Mouse (Mus musculus): ENCODE measurements around the gene Rasgrp2.

Gene Rasgrp2

DNA sequence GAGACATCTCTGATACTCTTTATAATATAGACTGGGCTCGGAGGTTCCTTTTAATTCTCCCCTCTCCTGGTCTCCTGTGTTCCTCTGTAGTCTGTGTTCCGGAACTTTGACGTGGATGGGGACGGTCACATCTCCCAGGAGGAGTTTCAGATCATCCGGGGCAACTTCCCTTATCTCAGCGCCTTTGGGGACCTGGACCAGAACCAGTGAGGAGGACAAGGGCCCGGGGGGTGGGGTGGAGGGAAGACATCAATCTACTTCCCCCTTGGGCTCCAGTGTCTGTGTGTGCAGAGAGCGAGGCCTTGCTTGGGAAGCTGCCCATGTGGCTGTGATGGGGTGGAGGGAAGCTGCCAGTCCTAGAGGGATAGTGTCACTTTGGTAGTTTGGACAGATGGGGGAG is 9.6 kb downstream of the Rasgrp2 start:
- no peak for DNase-seq

- no peak for DNase-seq
Observed at GRCm38 (mm10) chr19:6409176-6409575, 10.0 kb downstream of the Rasgrp2 start.

- DNase-seq, result no peak
Observed at GRCm38 (mm10) chr19:6409936-6410335, 10.8 kb downstream of the Rasgrp2 start.

DNA sequence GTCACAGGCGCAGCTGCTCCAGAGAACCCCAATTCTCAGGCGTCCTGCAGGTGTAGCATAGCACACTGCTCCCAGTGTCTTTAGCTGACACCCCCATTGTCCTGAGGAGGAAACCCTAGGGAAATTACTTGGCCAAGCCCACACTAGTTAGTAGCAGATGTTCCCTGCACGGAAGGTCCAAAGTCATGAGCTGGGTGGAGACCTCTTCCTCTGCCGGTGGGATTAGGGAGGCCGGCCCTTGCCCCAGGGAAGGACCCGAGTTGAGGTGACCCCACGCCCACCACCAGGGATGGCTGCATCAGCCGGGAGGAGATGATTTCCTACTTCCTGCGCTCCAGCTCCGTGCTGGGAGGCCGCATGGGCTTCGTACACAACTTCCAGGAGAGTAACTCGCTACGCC is 13.7 kb downstream of the Rasgrp2 start:
- DNase-seq, result no peak

DNA sequence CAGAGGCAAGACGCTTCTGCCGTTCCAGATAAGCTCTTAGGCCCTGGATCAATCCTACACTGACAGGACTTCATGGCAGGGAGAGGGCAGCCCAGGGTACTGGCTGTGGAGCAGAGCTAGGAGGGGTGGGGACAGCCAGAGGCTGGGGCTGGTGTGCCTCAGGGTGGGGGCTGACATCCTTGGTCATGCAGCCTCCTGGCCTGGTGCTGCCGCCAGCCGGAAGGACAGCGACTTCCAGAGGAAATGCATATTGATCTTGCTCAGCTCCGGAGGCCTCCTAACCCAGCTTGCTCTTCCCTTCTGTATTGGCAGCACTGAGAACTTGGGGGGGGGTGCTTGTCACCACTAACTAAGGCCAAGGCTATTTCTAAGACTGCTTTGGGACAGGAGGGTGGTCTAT is 16.3 kb downstream of the Rasgrp2 start:
- no peak for DNase-seq

DNA sequence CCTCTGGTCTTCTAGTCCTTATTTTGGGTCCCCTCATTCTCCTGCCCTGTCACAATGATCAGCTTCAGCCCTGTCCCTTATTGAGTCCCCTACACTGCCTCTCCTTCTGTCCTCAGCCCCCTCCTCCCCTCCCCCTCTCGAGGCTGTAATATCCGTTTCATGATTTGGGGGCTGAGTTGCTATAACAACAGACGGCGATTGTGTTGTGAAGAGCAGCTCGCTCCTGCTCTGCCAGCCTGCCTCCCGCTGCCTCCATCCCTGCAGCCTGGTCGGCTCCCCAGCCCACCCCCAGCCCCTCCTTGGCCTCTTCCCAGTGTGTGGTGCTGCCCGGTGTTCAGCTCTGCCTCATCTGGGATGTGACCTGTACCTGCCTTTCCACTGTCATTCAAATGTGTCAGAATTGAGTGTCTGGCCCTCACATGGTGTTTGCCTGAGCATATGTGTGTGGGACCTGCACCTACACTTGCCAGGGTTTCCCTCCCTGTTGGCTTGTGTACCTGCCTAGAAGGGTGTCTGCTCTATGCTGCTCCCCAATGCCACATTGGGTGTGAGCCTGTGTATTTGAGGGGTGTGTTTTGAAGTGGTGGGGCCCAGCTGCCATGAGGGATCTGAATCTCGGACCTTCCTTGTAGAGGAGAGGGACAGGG is 17.1 kb downstream of the Rasgrp2 start:
- peak; percentile 58 for DNase-seq

DNA sequence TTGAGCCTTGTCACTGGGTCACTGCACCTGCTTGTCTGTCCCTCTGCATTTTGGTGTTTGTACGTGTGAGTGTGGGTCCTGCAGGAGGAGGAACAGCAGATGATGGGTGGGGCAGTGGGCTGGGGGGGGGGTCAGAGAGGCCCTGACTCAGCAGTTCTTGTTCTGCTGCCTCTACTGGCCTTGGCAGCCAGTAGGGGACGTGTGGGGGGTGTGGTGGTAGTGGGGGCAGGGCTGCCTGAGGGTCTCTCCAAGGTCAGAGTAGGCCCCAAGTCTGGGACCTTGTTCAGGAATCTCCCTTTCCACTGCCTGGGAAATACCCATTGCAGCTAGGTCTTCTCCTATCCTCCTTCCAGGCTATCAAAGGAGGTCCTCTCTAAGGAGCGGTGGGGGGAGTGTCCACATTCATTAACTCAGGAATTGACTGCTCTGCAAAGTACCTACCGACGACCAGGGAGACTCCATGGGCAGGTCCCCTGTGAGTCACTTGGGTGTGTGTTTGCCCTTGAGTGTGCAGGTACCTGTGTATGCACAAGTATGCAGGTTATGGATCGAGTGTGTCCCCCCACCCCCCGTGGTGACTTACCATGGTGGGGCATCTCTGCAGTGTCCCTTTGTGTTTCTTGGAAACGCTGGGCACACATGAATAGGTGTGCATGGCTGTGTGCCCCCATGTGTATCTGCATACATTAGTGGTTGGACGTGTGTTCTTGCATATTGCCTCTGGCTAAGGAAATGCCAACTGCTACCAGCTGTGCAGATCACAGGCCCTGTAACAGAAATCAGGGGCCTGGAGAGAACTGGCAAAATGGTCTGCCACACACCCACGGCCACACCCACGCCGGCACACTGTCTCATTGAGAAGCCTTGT is 18.0 kb downstream of the Rasgrp2 start:
- DNase-seq, result no peak

DNA sequence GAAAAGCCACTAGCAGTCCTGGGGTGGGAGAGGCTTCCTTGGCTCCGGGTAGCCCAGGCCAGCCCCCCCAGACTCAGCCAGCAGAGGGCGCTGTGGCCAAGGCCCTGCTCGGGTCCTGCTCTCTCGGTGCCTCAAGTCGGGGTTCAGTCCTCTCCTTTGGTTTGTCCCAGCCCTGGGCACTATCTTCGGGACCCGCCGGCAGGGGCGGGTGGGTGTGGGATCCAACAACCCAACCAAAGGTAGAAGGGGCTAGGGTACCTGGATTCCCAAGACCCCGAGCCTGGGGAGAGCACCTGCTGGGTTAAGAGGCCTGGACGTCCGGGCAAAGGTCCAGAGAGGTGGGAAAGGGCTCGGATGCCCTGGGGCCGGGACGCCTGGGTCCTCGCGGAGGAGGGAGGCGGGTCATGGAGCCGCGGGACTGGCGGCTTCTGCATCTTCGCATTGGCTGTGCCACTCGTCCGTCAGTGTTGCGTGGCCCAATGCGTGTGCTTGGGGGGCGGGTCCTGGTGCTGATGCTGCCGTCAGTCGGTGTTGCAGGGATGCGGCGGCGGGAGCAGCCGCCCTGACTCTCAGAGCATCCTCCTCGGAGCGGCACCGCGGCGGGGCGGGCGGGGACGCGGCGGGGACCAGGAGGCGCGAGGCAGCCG is 19.2 kb downstream of the Rasgrp2 start, which contains the start of gene Nrxn2:
Nrxn2 (plus strand) TSS at position 499 of the 647 bp plus-strand sequence.
- peak; percentile 96 for DNase-seq

- no peak for DNase-seq
Observed at GRCm38 (mm10) chr19:6418984-6419692, 20.0 kb downstream of the Rasgrp2 start.

GRCm38 (mm10) chr19:6419805-6420310 is 20.7 kb downstream of the Rasgrp2 start:
- no peak for DNase-seq

DNA sequence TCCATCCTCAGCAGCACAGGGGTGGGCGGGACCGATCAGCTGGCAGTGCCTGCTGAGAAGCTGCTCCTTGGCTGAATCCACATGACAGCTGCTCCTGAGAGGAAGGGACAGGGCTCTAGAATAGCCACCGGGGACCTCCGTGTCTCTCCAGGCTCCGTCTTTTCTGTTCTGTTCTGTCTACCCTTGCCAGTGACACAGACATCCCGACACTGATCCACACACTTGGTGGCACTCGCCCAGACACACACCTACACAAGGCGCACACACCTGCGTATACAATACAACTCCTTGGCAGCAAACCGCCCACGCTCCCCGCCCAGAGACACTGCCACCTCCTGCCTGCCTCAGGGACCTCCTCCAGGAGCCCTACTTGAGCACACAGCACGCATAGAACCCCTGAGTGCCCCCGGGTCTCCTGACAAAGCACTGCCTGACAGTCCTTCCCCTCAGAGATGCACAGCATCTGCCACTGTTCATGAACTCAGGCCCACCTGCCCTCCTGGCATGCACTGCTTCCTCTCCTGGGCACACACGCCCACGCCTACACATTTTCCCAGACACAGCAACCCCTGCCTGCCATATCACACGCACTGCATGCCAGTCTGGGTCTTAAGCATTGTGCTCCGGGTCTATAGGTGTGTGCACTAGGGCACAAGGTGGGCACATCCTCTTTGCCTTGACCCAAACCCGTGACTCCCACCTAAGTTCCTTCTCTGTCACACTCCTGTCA is 21.5 kb downstream of the Rasgrp2 start:
- peak; percentile 67 for DNase-seq

GRCm38 (mm10) chr19:6421211-6421590 is 22.1 kb downstream of the Rasgrp2 start:
- peak; percentile 70 for DNase-seq

DNA sequence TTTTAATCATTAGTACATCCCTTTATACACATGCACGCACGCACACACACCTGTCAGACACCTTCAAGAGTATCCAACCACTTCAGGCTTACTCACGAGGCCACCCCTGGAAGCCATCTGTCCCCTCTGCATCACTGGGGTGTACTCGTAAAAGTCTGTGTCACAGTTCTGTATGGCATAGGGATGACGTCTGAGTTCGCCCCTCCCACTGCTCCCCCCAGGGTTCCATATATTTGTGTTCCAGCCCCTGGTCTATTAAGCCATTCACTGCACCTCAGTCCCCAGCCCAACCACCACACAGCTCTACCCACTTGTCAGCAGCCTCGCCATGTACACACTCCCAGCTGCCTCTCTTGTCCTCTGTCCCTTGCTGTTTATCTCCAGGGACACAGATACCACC is 22.9 kb downstream of the Rasgrp2 start:
- no peak for DNase-seq

- DNase-seq, result peak; percentile 83
Observed at GRCm38 (mm10) chr19:6423241-6423640, 24.1 kb downstream of the Rasgrp2 start.

GRCm38 (mm10) chr19:6424137-6424881 is 25.2 kb downstream of the Rasgrp2 start:
- DNase-seq, result no peak

DNA sequence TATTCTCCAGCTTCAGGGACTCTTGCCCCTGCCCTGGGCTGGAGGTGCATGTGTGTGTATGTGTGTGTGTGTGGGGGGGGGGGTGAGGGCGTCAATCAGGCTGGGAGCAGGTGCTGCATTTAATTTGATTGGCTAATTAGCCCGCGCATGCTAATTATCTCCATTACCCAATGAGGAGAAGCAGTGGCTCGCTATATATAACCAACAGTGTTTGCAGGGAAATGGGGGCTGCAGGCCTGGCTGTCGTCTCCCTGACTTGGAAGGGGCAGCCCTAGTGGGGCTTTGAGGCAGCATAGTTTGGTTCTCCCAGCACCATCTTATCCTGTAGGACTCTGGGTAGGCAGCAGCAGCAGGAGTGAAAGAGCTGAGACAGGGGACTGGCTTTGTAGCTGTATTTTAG is 26.5 kb downstream of the Rasgrp2 start:
- no peak for DNase-seq

- DNase-seq, result no peak
Observed at GRCm38 (mm10) chr19:6426703-6427500, 27.8 kb downstream of the Rasgrp2 start.

DNA sequence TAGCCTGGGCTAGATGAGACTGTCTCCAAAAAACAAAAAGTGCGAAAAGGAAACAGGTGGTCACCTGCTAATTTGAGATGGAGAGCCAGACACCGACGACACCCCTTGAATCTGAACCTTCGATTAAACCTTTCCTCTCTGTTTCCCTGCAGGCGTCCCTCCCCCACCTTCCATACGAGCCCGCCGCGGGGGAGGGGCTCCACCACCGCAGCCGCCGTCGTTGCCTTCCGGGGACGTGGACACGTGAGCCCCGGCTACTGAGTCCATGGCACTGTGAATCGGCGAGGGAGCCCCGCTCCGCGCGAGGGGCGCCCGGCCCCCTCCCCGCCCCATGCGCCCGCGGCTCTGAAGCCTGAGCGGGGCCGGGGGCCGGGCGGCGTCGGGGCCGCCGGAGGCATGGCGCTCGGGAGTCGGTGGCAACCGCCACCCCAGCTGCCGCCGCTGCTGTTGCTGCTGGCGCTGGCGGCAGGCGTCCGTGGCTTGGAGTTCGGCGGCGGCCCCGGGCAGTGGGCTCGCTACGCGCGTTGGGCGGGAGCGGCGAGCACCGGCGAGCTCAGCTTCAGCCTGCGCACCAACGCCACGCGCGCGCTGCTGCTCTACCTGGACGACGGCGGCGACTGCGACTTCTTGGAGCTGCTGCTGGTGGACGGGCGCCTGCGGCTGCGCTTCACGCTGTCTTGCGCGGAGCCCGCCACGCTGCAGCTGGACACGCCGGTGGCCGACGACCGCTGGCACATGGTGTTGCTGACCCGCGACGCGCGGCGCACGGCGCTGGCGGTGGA is 28.7 kb downstream of the Rasgrp2 start:
- no peak for DNase-seq

- no peak for DNase-seq
Observed at GRCm38 (mm10) chr19:6428501-6429200, 29.5 kb downstream of the Rasgrp2 start.
